Mouse (Mus musculus): ENCODE measurements at regions not wholly inside any gene's neighbourhood (a gene's known extent, or its start where the extent isn't known, plus 50 kb on each side); places are given as distances from the start of the nearest gene placed in this dataset.

DNA sequence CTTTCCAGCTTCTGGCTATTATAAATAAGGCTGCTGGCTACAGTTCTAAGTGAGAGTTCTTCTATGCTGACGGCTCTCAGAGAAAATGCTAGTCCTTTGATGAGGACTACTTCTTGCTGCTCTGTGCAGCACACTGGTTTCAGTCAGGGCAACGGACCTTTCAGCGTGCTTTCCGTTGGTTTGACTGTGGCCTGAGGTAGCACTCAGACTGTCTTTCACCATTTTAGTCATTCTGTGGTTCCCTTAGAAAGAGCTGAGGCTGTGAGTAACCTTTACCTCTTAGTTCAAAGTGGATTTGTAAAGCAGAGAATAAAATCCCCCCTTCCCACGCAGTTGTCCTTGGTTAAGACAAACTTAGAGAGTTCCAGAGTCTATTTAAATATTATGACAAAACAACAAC lies 110.0 kb upstream of the Cdkn2b start:
- H3K27me3 ChIP-seq (replicated peaks), result no peaks in the 10 kb centered on the region
- dilution Hi-C loops (cut with MboI; ENCODE audit: extremely low pct_ligation_motif_present, extremely low pct_unique_long_range_greater_than_20kb, low sequenced_read_pairs), result no loop called here
- H3K79me2 ChIP-seq (replicated peaks; ENCODE audit: control insufficient read depth, extremely low read depth, insufficient read depth, poor library complexity, severe bottlenecking), result peaks cover 8% of the 10 kb centered on the region
- in situ Hi-C loops (cut with MboI; ENCODE audit: low pct_ligation_motif_present, low pct_unique_long_range_greater_than_20kb, low sequenced_read_pairs), result no loop called here
- H3K9me3 ChIP-seq (replicated peaks; ENCODE audit: low read length), result no peaks in the 10 kb centered on the region
- H3K27ac ChIP-seq (ENCODE audit: insufficient read depth, low read depth), result peak overlapping the region; percentile 8; the same call in 1 of the 2 replicates
- H3K36me3 ChIP-seq (replicated peaks in 1 of 2; ENCODE audit: control insufficient read depth in 1 of 2, insufficient read depth in 1 of 2, low read length in 1 of 2), result peaks cover 44 to 77% of the 10 kb centered on the region in 2 experiments
- H3K4me2 ChIP-seq (ENCODE audit: insufficient read depth, low read depth, poor library complexity, severe bottlenecking), result no peak overlapping the region
- H3K9ac ChIP-seq (ENCODE audit: insufficient read depth, low read depth), result no peak overlapping the region
- TF ChIP-seq IRF4 (IDR thresholded peaks at IDR 0.05; ENCODE audit: low read depth, low read length), result peak; percentile 91
- 0 out of 2 replicates have a peak, but pooled peaks have one; percentile 27 for TF ChIP-seq TCF12 (IDR thresholded peaks at IDR 0.05; ENCODE audit: low read depth, low read length)
- peak; percentile 23; the same call in 1 of the 2 replicates for TF ChIP-seq JUND (conservative IDR thresholded peaks at IDR 0.05; ENCODE audit: low read depth, low read length)
- no peak for TF ChIP-seq CHD1 (IDR thresholded peaks at IDR 0.05; ENCODE audit: low read depth, low read length)
- TF ChIP-seq EP300 (IDR thresholded peaks at IDR 0.05; ENCODE audit: low read length), result peak; percentile 76
- TF ChIP-seq SMC3 (IDR thresholded peaks at IDR 0.05; ENCODE audit: low read depth, low read length), result peak; percentile 15
- TF ChIP-seq MEF2A (IDR thresholded peaks at IDR 0.05; ENCODE audit: borderline replicate concordance, low read depth, low read length), result 0 out of 2 replicates have a peak, but pooled peaks have one; percentile 20
- TF ChIP-seq JUN (IDR thresholded peaks at IDR 0.05; ENCODE audit: insufficient read depth, low read depth, low read length), result peak; percentile 22; the same call in 1 of the 2 replicates
- no peak for TF ChIP-seq CTCF (conservative IDR thresholded peaks at IDR 0.05 in 1 of 2, IDR thresholded peaks at IDR 0.05 in 1 of 2; ENCODE audit: low read depth in 2 of 2, low read length in 2 of 2)
- peak; percentile 39; the same call in 1 of the 2 replicates for TF ChIP-seq BHLHE40 (IDR thresholded peaks at IDR 0.05; ENCODE audit: low read depth, low read length)
- TF ChIP-seq TBP (conservative IDR thresholded peaks at IDR 0.05; ENCODE audit: low read depth, low read length), result no peak
- peak; percentile 54 for DNase-seq (ENCODE audit: extremely low read depth)
- peaks cover 5 to 25% of the 10 kb centered on the region in 2 experiments; a peak in 2 of 4 replicates for H3K4me1 ChIP-seq (ENCODE audit: control insufficient read depth in 1 of 2, insufficient read depth in 2 of 2)
- no peak overlapping the region for H3K4me3 ChIP-seq (replicated peaks in 1 of 3; ENCODE audit: low read depth in 2 of 3, low read length in 2 of 3, poor library complexity in 1 of 3)

DNA sequence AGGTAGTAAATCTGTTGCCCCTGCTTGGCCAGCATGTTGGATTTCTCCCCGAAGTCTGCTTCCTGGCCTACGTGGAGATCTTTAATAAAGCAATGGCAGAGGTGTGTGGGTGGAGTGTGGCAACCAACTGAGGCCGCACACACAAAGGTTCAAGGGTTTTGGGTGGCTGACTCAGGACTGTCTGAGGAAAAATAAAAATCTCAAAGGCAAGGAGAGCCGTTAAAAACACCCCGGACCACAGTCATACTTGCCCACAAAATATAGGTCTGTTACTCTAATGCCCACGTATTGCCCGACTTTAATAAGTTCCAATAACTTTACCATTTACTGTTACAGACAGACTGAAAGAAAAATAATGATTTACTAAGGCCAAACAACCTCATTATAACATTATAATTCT lies 108.7 kb upstream of the Cdkn2b start:
- Histone ChIP-seq H3K79me2 (replicated peaks; ENCODE audit: control insufficient read depth, extremely low read depth, insufficient read depth, poor library complexity, severe bottlenecking) (peaks cover 11% of the 10 kb centered on the region), H3K27me3 (replicated peaks) (no peaks in the 10 kb centered on the region), H3K4me2 (ENCODE audit: insufficient read depth, low read depth, poor library complexity, severe bottlenecking) (no peak overlapping the region), H3K9me3 (replicated peaks; ENCODE audit: low read length) (no peaks in the 10 kb centered on the region), H3K36me3 (replicated peaks in 1 of 2; ENCODE audit: control insufficient read depth in 1 of 2, insufficient read depth in 1 of 2, low read length in 1 of 2) (peaks cover 42 to 66% of the 10 kb centered on the region in 2 experiments), H3K4me1 (ENCODE audit: control insufficient read depth in 1 of 2, insufficient read depth in 2 of 2) (peaks cover 5 to 24% of the 10 kb centered on the region in 2 experiments; a peak in 2 of 4 replicates), H3K27ac (ENCODE audit: insufficient read depth, low read depth) (no peak overlapping the region), H3K9ac (ENCODE audit: insufficient read depth, low read depth) (no peak overlapping the region), H3K4me3 (replicated peaks in 1 of 3; ENCODE audit: low read depth in 2 of 3, low read length in 2 of 3, poor library complexity in 1 of 3) (no peak overlapping the region)
- DNase-seq (ENCODE audit: extremely low read depth), result no peak
- dilution Hi-C loops (cut with MboI; ENCODE audit: extremely low pct_ligation_motif_present, extremely low pct_unique_long_range_greater_than_20kb, low sequenced_read_pairs) (no loop called here), in situ Hi-C loops (cut with MboI; ENCODE audit: low pct_ligation_motif_present, low pct_unique_long_range_greater_than_20kb, low sequenced_read_pairs) (loop anchor here (10.0 kb wide), 1 partner anchor 85 kb away; no protein-coding TSS in a partner anchor)
- TF ChIP-seq USF1 (IDR thresholded peaks at IDR 0.05; ENCODE audit: low read depth, low read length) (no peak), RAD21 (IDR thresholded peaks at IDR 0.05; ENCODE audit: low read depth, low read length) (no peak)
